ENCODE assay signal across 34 mouse cellular contexts in the genomic region with DNA sequence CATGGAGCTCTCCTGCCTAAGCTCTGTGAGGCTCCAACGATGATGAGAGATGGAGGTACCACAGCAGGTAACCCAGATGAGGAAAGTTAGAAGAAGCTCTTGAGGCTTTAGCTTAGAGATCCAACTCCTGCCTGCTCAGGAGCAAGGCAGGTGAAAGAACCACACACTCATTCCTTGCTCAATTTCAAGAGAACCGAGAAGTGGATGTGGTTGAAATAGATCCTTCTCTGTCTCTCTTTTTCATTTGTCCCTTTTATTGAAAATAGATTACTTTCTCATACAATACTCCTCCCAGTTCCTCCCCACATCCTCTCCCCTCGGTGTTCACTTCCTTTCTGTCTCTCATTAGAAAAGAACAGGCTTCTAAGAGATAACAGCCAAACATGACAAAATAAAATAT. TPM values are rescaled to one million over a fixed set of nuclear protein-coding genes. Genes with fewer than 3 reads are reported as not detected.
DNase-seq lines count a peak whose midpoint lies in the region; ATAC-seq and TF ChIP-seq lines count a peak whose summit lies in the region.
"Had no signal": no experiment of that assay in that cellular context is flagged by ENCODE, and none has a peak within 500 bp of the region (broad histone marks: within the 10 kb centered on the region; RNA-seq: fewer than 3 reads in every experiment).

No protein-coding gene starts in this region.

- no peak for TF ChIP-seq POLR2A in CH12.LX (IDR thresholded peaks at IDR 0.05; ENCODE audit: low read depth, low read length)

- 82% methylated on average over 3 of the region's 3 CpGs for WGBS in midbrain, embryonic 10.5 days
- 78% methylated on average over 3 of the region's 3 CpGs for WGBS in hindbrain, embryonic 10.5 days
- 61% methylated on average over 3 of the region's 3 CpGs for WGBS in intestine, postnatal 0 days

- TF ChIP-seq CTCF in CH12.LX (conservative IDR thresholded peaks at IDR 0.05 in 1 of 2, IDR thresholded peaks at IDR 0.05 in 1 of 2; ENCODE audit: low read depth in 2 of 2, low read length in 2 of 2), result no peak
- TF ChIP-seq CTCF in intestine, postnatal 0 days (IDR thresholded peaks at IDR 0.05; ENCODE audit: low read depth), result no peak

- dilution Hi-C loops in CH12.LX (cut with MboI; ENCODE audit: extremely low pct_ligation_motif_present, extremely low pct_unique_long_range_greater_than_20kb, low sequenced_read_pairs), result no loop called here

- no peaks in the 10 kb centered on the region for H3K79me2 ChIP-seq in CH12.LX (replicated peaks; ENCODE audit: control insufficient read depth, extremely low read depth, insufficient read depth, poor library complexity, severe bottlenecking)

- in situ Hi-C loops in CH12.LX (cut with MboI; ENCODE audit: low pct_ligation_motif_present, low pct_unique_long_range_greater_than_20kb, low sequenced_read_pairs), result no loop called here

- H3K36me3 ChIP-seq in CH12.LX (replicated peaks in 1 of 2; ENCODE audit: control insufficient read depth in 1 of 2, insufficient read depth in 1 of 2, low read length in 1 of 2), result no peaks in the 10 kb centered on the region
- no peaks in the 10 kb centered on the region for H3K36me3 ChIP-seq in midbrain, embryonic 10.5 days
- no peaks in the 10 kb centered on the region for H3K36me3 ChIP-seq in hindbrain, embryonic 10.5 days
- H3K36me3 ChIP-seq in intestine, postnatal 0 days (ENCODE audit: control insufficient read depth, insufficient read depth), result no peaks in the 10 kb centered on the region
- H3K36me3 ChIP-seq: liver, embryonic 12.5 days; midbrain, embryonic 13.5 days; neural tube, embryonic 15.5 days; stomach, embryonic 15.5 days had no signal

- H3K4me2 ChIP-seq in CH12.LX (ENCODE audit: insufficient read depth, low read depth, poor library complexity, severe bottlenecking), result peak overlapping the region; percentile 84
- H3K4me2 ChIP-seq in intestine, postnatal 0 days (replicated peaks; ENCODE audit: low read depth), result no peak overlapping the region
- H3K4me2 ChIP-seq: heart, embryonic 11.5 days; hindbrain, embryonic 14.5 days; liver, embryonic 12.5 days; midbrain, embryonic 13.5 days; neural tube, embryonic 15.5 days; stomach, embryonic 15.5 days had no signal

- peaks cover 12 to 60% of the 10 kb centered on the region in 2 experiments for H3K4me1 ChIP-seq in CH12.LX (ENCODE audit: control insufficient read depth in 1 of 2, insufficient read depth in 2 of 2)
- no peaks in the 10 kb centered on the region for H3K4me1 ChIP-seq in midbrain, embryonic 10.5 days
- H3K4me1 ChIP-seq in hindbrain, embryonic 10.5 days (replicated peaks), result no peaks in the 10 kb centered on the region
- H3K4me1 ChIP-seq in intestine, postnatal 0 days (replicated peaks; ENCODE audit: control insufficient read depth, insufficient read depth, low read length), result no peaks in the 10 kb centered on the region
- H3K4me1 ChIP-seq: liver, embryonic 12.5 days; midbrain, embryonic 13.5 days; neural tube, embryonic 15.5 days; stomach, embryonic 15.5 days had no signal

- no peak for TF ChIP-seq RAD21 in CH12.LX (IDR thresholded peaks at IDR 0.05; ENCODE audit: low read depth, low read length)

- H3K9me3 ChIP-seq in CH12.LX (replicated peaks; ENCODE audit: low read length), result no peaks in the 10 kb centered on the region
- no peaks in the 10 kb centered on the region for H3K9me3 ChIP-seq in midbrain, embryonic 10.5 days (replicated peaks)
- H3K9me3 ChIP-seq in hindbrain, embryonic 10.5 days, result no peaks in the 10 kb centered on the region
- no peaks in the 10 kb centered on the region for H3K9me3 ChIP-seq in intestine, postnatal 0 days (ENCODE audit: control insufficient read depth)
- H3K9me3 ChIP-seq: liver, embryonic 12.5 days; megakaryocyte, embryonic 14.5 days; midbrain, embryonic 13.5 days; neural tube, embryonic 15.5 days; stomach, embryonic 15.5 days had no signal

- DNase-seq in CD4-positive helper T cell, adult 2 months (ENCODE audit: low read depth, low spot score), result peak; percentile 55
- DNase-seq in CH12.LX (ENCODE audit: extremely low read depth), result peak; percentile 74
- DNase-seq in naive thymus-derived CD4-positive, alpha-beta T cell, adult 2 months (ENCODE audit: low read depth), result peak; percentile 61
- no peak for DNase-seq in midbrain, embryonic 10.5 days (ENCODE audit: low spot score)
- no peak for DNase-seq in hindbrain, embryonic 10.5 days (ENCODE audit: low spot score)
- DNase-seq: adrenal gland, postnatal 14 days; B cell, adult 2 months; cerebellum, adult 11 months; cerebellum, adult 9-11 months; gastrocnemius, postnatal 10 days; heart, adult 18-20 months; heart, postnatal 36 days; kidney, adult 8-10 months; kidney, postnatal 4 days; left cerebral cortex, postnatal 4 days; liver, postnatal 0 days; lung, postnatal 36 days; right cerebral cortex, postnatal 25 days had no signal

- no peak overlapping the region for H3K4me3 ChIP-seq in CH12.LX (replicated peaks in 1 of 3; ENCODE audit: low read depth in 2 of 3, low read length in 2 of 3, poor library complexity in 1 of 3)
- no peak overlapping the region for H3K4me3 ChIP-seq in midbrain, embryonic 10.5 days
- H3K4me3 ChIP-seq in hindbrain, embryonic 10.5 days, result no peak overlapping the region
- no peak overlapping the region for H3K4me3 ChIP-seq in intestine, postnatal 0 days (ENCODE audit: low read depth, low read length)
- H3K4me3 ChIP-seq: erythroblast, embryonic 14.5 days; liver, embryonic 12.5 days; megakaryocyte, embryonic 14.5 days; midbrain, embryonic 13.5 days; neural tube, embryonic 15.5 days; stomach, embryonic 15.5 days had no signal

- H3K9ac ChIP-seq in CH12.LX (ENCODE audit: insufficient read depth, low read depth), result peak overlapping the region; percentile 43
- H3K9ac ChIP-seq in intestine, postnatal 0 days (ENCODE audit: low read depth, low read length), result no peak overlapping the region
- H3K9ac ChIP-seq: hindbrain, embryonic 14.5 days; liver, embryonic 12.5 days; liver, postnatal 0 days; midbrain, embryonic 13.5 days; neural tube, embryonic 15.5 days; stomach, embryonic 15.5 days had no signal

- no peaks in the 10 kb centered on the region for H3K27me3 ChIP-seq in CH12.LX (replicated peaks)
- H3K27me3 ChIP-seq in midbrain, embryonic 10.5 days (ENCODE audit: low read depth, poor library complexity, severe bottlenecking), result no peaks in the 10 kb centered on the region
- H3K27me3 ChIP-seq in hindbrain, embryonic 10.5 days (ENCODE audit: insufficient read depth, poor library complexity, severe bottlenecking), result no peaks in the 10 kb centered on the region
- H3K27me3 ChIP-seq in intestine, postnatal 0 days (replicated peaks; ENCODE audit: control insufficient read depth, insufficient read depth, low read length), result no peaks in the 10 kb centered on the region
- H3K27me3 ChIP-seq: liver, embryonic 12.5 days; megakaryocyte, embryonic 14.5 days; midbrain, embryonic 13.5 days; neural tube, embryonic 15.5 days; stomach, embryonic 15.5 days had no signal

- TF ChIP-seq EP300 in CH12.LX (IDR thresholded peaks at IDR 0.05; ENCODE audit: low read length), result peak; percentile 89

- peak overlapping the region; percentile 67 for H3K27ac ChIP-seq in CH12.LX (ENCODE audit: insufficient read depth, low read depth)
- no peak overlapping the region for H3K27ac ChIP-seq in midbrain, embryonic 10.5 days (replicated peaks)
- no peak overlapping the region for H3K27ac ChIP-seq in hindbrain, embryonic 10.5 days
- H3K27ac ChIP-seq in intestine, postnatal 0 days (ENCODE audit: low read depth, low read length), result no peak overlapping the region
- H3K27ac ChIP-seq: hindbrain, embryonic 14.5 days; kidney, postnatal 0 days; liver, embryonic 12.5 days; midbrain, embryonic 13.5 days; neural tube, embryonic 15.5 days; stomach, embryonic 15.5 days had no signal

- ATAC-seq in common myeloid progenitor, adult 5-6 weeks (replicated peaks; ENCODE audit: low read depth, poor library complexity, severe bottlenecking), result 0 out of 2 replicates have a peak, but pooled peaks have one; percentile 18
- no peak for ATAC-seq in intestine, postnatal 0 days
- ATAC-seq: forebrain, embryonic 16.5 days; liver, embryonic 12.5 days; liver, postnatal 0 days; midbrain, embryonic 13.5 days had no signal

TF ChIP-seq in CH12.LX, 34 proteins besides CTCF, POLR2A, EP300 and RAD21:
- TF ChIP-seq SMC3 (IDR thresholded peaks at IDR 0.05; ENCODE audit: low read depth, low read length) (peak; percentile 23; the same call in 1 of the 2 replicates), MAFK (IDR thresholded peaks at IDR 0.05; ENCODE audit: insufficient replicate concordance, low read length) (peak; percentile 69; the same call in 1 of the 2 replicates), BHLHE40 (IDR thresholded peaks at IDR 0.05; ENCODE audit: low read depth, low read length) (peak; percentile 43; the same call in 1 of the 2 replicates), JUN (IDR thresholded peaks at IDR 0.05; ENCODE audit: insufficient read depth, low read depth, low read length) (peak; percentile 63), ETS1 (conservative IDR thresholded peaks at IDR 0.05; ENCODE audit: low read depth, low read length) (no peak; the same call in 1 of the 2 replicates), JUND (conservative IDR thresholded peaks at IDR 0.05; ENCODE audit: low read depth, low read length) (peak; percentile 81), CHD2 (IDR thresholded peaks at IDR 0.05; ENCODE audit: low read length) (peak; percentile 31; the same call in 1 of the 2 replicates), MEF2A (IDR thresholded peaks at IDR 0.05; ENCODE audit: borderline replicate concordance, low read depth, low read length) (peak; percentile 57; the same call in 1 of the 2 replicates), IRF4 (IDR thresholded peaks at IDR 0.05; ENCODE audit: low read depth, low read length) (peak; percentile 89), ZC3H11A (IDR thresholded peaks at IDR 0.05; ENCODE audit: low read depth, low read length) (no peak)

RNA-seq across cellular contexts. Expression of gene Cd200r3, which starts 56.1 kb away (rescaled TPM):
- total RNA-seq in CH12.LX (2012; rRNA removed) (5.0 and 5.7 TPM in 2 replicates), CH12.LX (2014; rRNA removed) (17.6 and 18.4 TPM in 2 replicates)
- 5.9 and 6.9 TPM in 2 replicates for polyA plus RNA-seq in CH12.LX (2012; ENCODE audit: insufficient read length, low read depth)
- 0.14 TPM in 1 of 2 replicates, not detected in the other for total RNA-seq in common myeloid progenitor, adult 5-6 weeks (2017)
- polyA plus RNA-seq in midbrain, embryonic 10.5 days (2016; fragmentation: Nextera tagmentation; extraction: Ambion mirVana), result not detected in 2 replicates
- not detected in 2 replicates for polyA plus RNA-seq in hindbrain, embryonic 10.5 days (2016; fragmentation: Nextera tagmentation; extraction: Ambion mirVana)
- 0.25 TPM in 1 of 2 replicates, not detected in the other for polyA plus RNA-seq in intestine, postnatal 0 days (2015; fragmentation: Nextera tagmentation; extraction: Ambion mirVana)
- total RNA-seq: heart, adult 18-20 months; heart, postnatal 36 days; layer of hippocampus, postnatal 36 days had no signal
- polyA plus RNA-seq: cortical plate, adult 2 months; erythroblast, embryonic 14.5 days; forebrain, embryonic 11.5 days; forebrain, embryonic 16.5 days; hindbrain, embryonic 14.5 days; intestine, embryonic 14.5 days; midbrain, embryonic 13.5 days had no signal

Comparison
In these comparisons a context has a peak if more than half of its experiments do, and no peak if none do; other contexts are left out.
1. DNase-seq: peak in CD4-positive helper T cell, adult 2 months (single experiment), CH12.LX (single experiment) and naive thymus-derived CD4-positive, alpha-beta T cell, adult 2 months (single experiment); none in midbrain, embryonic 10.5 days (single experiment) and hindbrain, embryonic 10.5 days (single experiment).